Comparison of ENCODE assay signal across 9 mouse cellular contexts in genomic region chr10:93771931-93772465, GRCm38 (mm10). TPM values are rescaled to one million over a fixed set of nuclear protein-coding genes. Genes with fewer than 3 reads are reported as not detected.
DNase-seq lines count a peak whose midpoint lies in the region; ATAC-seq lines count a peak whose summit lies in the region.
"Had no signal": no experiment of that assay in that cellular context is flagged by ENCODE, and none has a peak within 500 bp of the region (broad histone marks: within the 10 kb centered on the region; RNA-seq: fewer than 3 reads in every experiment).

No protein-coding gene starts in this region.

- no peak overlapping the region for H3K27ac ChIP-seq in heart, embryonic 11.5 days (ENCODE audit: low read depth, low read length)
- H3K27ac ChIP-seq in hindbrain, embryonic 12.5 days, result no peak overlapping the region
- no peak overlapping the region for H3K27ac ChIP-seq in midbrain, embryonic 15.5 days
- H3K27ac ChIP-seq in intestine, embryonic 16.5 days (ENCODE audit: low read length), result no peak overlapping the region
- H3K27ac ChIP-seq: midbrain, embryonic 12.5 days had no signal

- H3K4me1 ChIP-seq in heart, embryonic 11.5 days (ENCODE audit: control insufficient read depth, insufficient read depth, low read length), result no peaks in the 10 kb centered on the region
- no peaks in the 10 kb centered on the region for H3K4me1 ChIP-seq in hindbrain, embryonic 12.5 days
- no peaks in the 10 kb centered on the region for H3K4me1 ChIP-seq in midbrain, embryonic 15.5 days
- H3K4me1 ChIP-seq in intestine, embryonic 16.5 days (ENCODE audit: control insufficient read depth, insufficient read depth, low read length), result no peaks in the 10 kb centered on the region
- H3K4me1 ChIP-seq: midbrain, embryonic 12.5 days had no signal

- WGBS in heart, embryonic 11.5 days (ENCODE audit: insufficient replicate concordance), result 68% methylated on average over 9 of the region's 9 CpGs
- 30% methylated on average over 9 of the region's 9 CpGs for WGBS in hindbrain, embryonic 12.5 days
- WGBS in midbrain, embryonic 15.5 days, result 34% methylated on average over 9 of the region's 9 CpGs
- WGBS in intestine, embryonic 16.5 days, result 46% methylated on average over 9 of the region's 9 CpGs

- ATAC-seq in heart, embryonic 11.5 days (replicated peaks; ENCODE audit: insufficient number of reproducible peaks, low FRiP score, low TSS enrichment), result no peak
- ATAC-seq in hindbrain, embryonic 12.5 days (ENCODE audit: low FRiP score), result peak; percentile 80
- 0 out of 2 replicates have a peak, but pooled peaks have one; percentile 63 for ATAC-seq in midbrain, embryonic 15.5 days (replicated peaks)
- no peak for ATAC-seq in intestine, embryonic 16.5 days

- H3K4me2 ChIP-seq in heart, embryonic 11.5 days, result no peak overlapping the region
- H3K4me2 ChIP-seq in hindbrain, embryonic 12.5 days (replicated peaks), result no peak overlapping the region
- no peak overlapping the region for H3K4me2 ChIP-seq in midbrain, embryonic 15.5 days
- no peak overlapping the region for H3K4me2 ChIP-seq in intestine, embryonic 16.5 days (ENCODE audit: low read depth, low read length)
- H3K4me2 ChIP-seq: midbrain, embryonic 12.5 days had no signal

- no peak overlapping the region for H3K4me3 ChIP-seq in heart, embryonic 11.5 days (ENCODE audit: low read depth, low read length)
- no peak overlapping the region for H3K4me3 ChIP-seq in hindbrain, embryonic 12.5 days
- no peak overlapping the region for H3K4me3 ChIP-seq in midbrain, embryonic 15.5 days
- no peak overlapping the region for H3K4me3 ChIP-seq in intestine, embryonic 16.5 days (ENCODE audit: low read length)
- H3K4me3 ChIP-seq: midbrain, embryonic 12.5 days had no signal

- H3K27me3 ChIP-seq in heart, embryonic 11.5 days (ENCODE audit: control insufficient read depth, insufficient read depth, low read length), result no peaks in the 10 kb centered on the region
- H3K27me3 ChIP-seq in hindbrain, embryonic 12.5 days, result peaks cover 9% of the 10 kb centered on the region; the same call in 1 of the 2 replicates
- no peaks in the 10 kb centered on the region for H3K27me3 ChIP-seq in midbrain, embryonic 15.5 days (replicated peaks)
- no peaks in the 10 kb centered on the region for H3K27me3 ChIP-seq in intestine, embryonic 16.5 days (replicated peaks; ENCODE audit: control insufficient read depth, insufficient read depth, low read length)
- H3K27me3 ChIP-seq: midbrain, embryonic 12.5 days had no signal

- H3K9ac ChIP-seq in heart, embryonic 11.5 days (ENCODE audit: low read depth, low read length), result no peak overlapping the region
- H3K9ac ChIP-seq in hindbrain, embryonic 12.5 days, result no peak overlapping the region
- no peak overlapping the region for H3K9ac ChIP-seq in midbrain, embryonic 15.5 days
- no peak overlapping the region for H3K9ac ChIP-seq in intestine, embryonic 16.5 days (ENCODE audit: low read depth, low read length)
- H3K9ac ChIP-seq: midbrain, embryonic 12.5 days had no signal

- H3K36me3 ChIP-seq in heart, embryonic 11.5 days (ENCODE audit: control insufficient read depth, insufficient read depth, low read length), result no peaks in the 10 kb centered on the region
- no peaks in the 10 kb centered on the region for H3K36me3 ChIP-seq in hindbrain, embryonic 12.5 days
- H3K36me3 ChIP-seq in midbrain, embryonic 15.5 days (replicated peaks), result no peaks in the 10 kb centered on the region
- no peaks in the 10 kb centered on the region for H3K36me3 ChIP-seq in intestine, embryonic 16.5 days (ENCODE audit: control insufficient read depth, insufficient read depth, low read length)
- H3K36me3 ChIP-seq: midbrain, embryonic 12.5 days had no signal

- DNase-seq in heart, adult 18-20 months, result peak; percentile 44 to 46
- DNase-seq in cerebellum, adult 18-20 months, result peak; percentile 75 to 81
- DNase-seq in spleen, adult 18-20 months, result no peak
- DNase-seq in lung, postnatal 25 days (ENCODE audit: low spot score), result no peak

- no peaks in the 10 kb centered on the region for H3K9me3 ChIP-seq in heart, embryonic 11.5 days (replicated peaks; ENCODE audit: control insufficient read depth, low read length)
- H3K9me3 ChIP-seq in hindbrain, embryonic 12.5 days (replicated peaks), result no peaks in the 10 kb centered on the region
- H3K9me3 ChIP-seq in midbrain, embryonic 15.5 days, result no peaks in the 10 kb centered on the region
- no peaks in the 10 kb centered on the region for H3K9me3 ChIP-seq in intestine, embryonic 16.5 days (ENCODE audit: control insufficient read depth, low read length)
- H3K9me3 ChIP-seq: midbrain, embryonic 12.5 days had no signal

RNA-seq across cellular contexts. Expression of gene Usp44, which starts 59.4 kb away (rescaled TPM):
- total RNA-seq in heart, adult 18-20 months (2021), result not detected
- 1.1 and 1.3 TPM in 2 replicates for polyA plus RNA-seq in heart, embryonic 11.5 days (2014; fragmentation: Nextera tagmentation; extraction: Ambion mirVana)
- 2.9 and 3.0 TPM in 2 replicates for polyA plus RNA-seq in hindbrain, embryonic 12.5 days (2016; fragmentation: Nextera tagmentation; extraction: Ambion mirVana)
- 0.32 and 0.61 TPM in 2 replicates for polyA plus RNA-seq in midbrain, embryonic 15.5 days (2015; fragmentation: Nextera tagmentation; extraction: Ambion mirVana)
- 0.17 and 0.34 TPM in 2 replicates for polyA plus RNA-seq in intestine, embryonic 16.5 days (2015; fragmentation: Nextera tagmentation; extraction: Ambion mirVana)

Comparison
In these comparisons a context has a peak if more than half of its experiments do, and no peak if none do; other contexts are left out.
1. DNase-seq: peak in heart, adult 18-20 months (2 of 2) and cerebellum, adult 18-20 months (2 of 2); none in spleen, adult 18-20 months (0 of 2) and lung, postnatal 25 days (single experiment).
2. ATAC-seq: peak in hindbrain, embryonic 12.5 days (single experiment) and midbrain, embryonic 15.5 days (single experiment); none in heart, embryonic 11.5 days (single experiment) and intestine, embryonic 16.5 days (single experiment).